Mouse (Mus musculus) cortical plate, adult 2 months (tissue): ENCODE data around the gene Tdo2.

Experiments used
- CTCF ChIP-seq: fragments of 200-500 bp; IDR thresholded peaks from 2 replicates; pipeline ENCODE4 v1.5.1; 2011; ENCODE audit warnings: mild to moderate bottlenecking, control low read depth, low read length; ENCODE audit not compliant: insufficient read depth; ENCODE audit errors: extremely low read depth
- POLR2A ChIP-seq: fragments of 200-500 bp; IDR thresholded peaks from 2 replicates; pipeline ENCODE4 v1.6.1; 2011; ENCODE audit warnings: mild to moderate bottlenecking, low read length, control low read depth; ENCODE audit not compliant: insufficient read depth; ENCODE audit errors: extremely low read depth

DNA sequence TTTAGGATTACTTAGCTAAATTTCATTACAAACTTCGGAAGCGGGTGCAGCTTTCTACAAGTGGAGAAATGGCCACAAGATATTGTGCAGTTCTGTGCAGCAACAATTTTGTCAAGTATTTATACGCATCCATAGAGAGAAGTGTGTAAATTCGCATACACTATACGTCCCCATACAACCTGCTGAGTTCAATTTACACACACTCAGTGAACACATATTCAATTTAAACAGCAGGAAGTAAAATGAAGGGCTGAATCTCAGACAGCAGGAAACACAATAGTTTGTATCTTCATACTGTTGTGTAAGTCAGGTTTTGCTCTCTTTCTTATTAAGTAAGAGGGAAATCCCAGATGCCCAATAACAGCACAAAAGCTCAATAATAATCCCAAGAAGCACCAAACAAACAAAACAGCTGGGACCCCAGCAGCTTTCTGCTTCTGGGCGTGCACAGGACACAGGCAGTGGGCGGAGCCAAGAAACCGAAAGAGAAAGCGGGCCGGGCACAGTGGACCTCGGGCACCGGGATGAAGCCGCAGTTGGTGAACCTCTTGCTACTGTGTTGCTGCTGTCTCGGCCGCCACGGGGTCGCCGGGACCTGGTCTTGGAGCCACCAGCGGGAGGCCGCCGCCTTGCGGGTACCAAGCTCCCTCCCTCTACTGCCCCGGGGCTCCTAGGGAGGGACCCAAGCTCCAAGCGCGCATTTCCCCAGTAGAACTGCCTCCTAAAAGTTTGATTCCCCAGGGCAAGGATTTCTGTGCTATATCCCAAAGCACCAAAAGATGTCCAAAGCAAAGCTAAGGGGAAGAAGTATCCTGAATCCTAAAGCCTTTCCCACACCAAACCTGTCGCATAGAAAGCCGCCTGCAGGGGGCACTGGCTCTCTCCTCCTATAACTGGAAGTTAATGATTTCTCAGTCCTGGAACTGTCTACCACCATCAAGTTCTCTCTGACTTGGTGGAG lies 43.6 kb downstream of the Tdo2 start, which contains the start of gene Ctso:
- TF ChIP-seq CTCF (peak; percentile 67), POLR2A (peak; percentile 43; the same call in 1 of the 2 replicates)
